Mouse (Mus musculus): ENCODE data around the gene Ms4a14.

- TF ChIP-seq POLR2A (IDR thresholded peaks at IDR 0.05; ENCODE audit: borderline replicate concordance, insufficient read depth, low read length) (no peak), CTCF (IDR thresholded peaks at IDR 0.05; ENCODE audit: borderline replicate concordance, insufficient read depth, low read depth, low read length) (no peak)
Observed at GRCm38 (mm10) chr19:11355730-11356129, 41.5 kb upstream of the Ms4a14 start.

Data from cerebellum, adult 2 months (tissue).